Mouse (Mus musculus): Measurements from ENCODE around the gene Mrps18a.

The Mrps18a gene

DNA sequence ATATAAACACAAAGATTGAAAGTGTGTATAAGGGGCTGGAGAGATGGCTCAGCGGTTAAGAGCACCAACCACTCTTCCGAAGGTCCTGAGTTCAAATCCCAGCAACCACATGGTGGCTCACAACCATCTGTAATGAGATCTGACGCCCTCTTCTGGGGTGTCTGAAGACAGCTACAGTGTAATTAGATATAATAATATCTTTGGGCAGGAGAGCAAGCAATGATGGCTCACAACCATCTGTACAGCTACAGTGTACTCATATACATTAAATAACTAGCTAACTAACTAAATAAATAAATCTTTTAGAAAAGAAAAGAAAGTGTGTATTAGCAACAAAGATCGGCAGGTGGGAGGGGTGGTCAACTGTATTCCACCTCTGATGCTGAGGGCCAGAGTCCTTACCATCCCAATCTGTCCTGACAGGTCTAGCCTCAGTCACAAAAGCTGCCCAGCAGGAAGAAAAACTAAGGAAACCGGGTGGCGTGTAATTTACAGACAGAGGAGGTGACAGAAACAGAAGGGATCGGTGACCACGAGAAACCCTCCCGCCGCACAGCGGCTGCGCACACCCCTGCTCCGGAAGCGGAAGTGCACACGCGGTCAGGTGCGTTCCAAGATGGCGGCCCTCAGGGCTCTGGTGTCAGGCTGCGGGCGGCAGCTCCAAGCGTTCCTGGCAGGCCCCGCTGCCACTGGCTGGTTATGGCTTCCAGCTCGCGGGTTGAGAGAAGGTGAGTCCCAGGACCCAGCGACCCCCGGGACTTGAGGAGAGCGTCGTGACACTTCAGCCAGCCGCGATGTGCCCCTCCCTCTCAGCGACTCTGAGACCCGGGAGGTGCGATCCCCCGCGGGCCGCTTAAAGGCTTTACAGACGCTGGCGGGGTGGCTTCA is at the start of gene Mrps18a:
Gene Mrps18a (plus strand): TSS at position 585 of the 888 bp plus-strand sequence.
- in situ Hi-C loops (cut with MboI; ENCODE audit: low pct_unique_long_range_greater_than_20kb in 1 of 2, low sequenced_read_pairs in 2 of 2, unreplicated experiment in 1 of 2), result no loop called here

DNA sequence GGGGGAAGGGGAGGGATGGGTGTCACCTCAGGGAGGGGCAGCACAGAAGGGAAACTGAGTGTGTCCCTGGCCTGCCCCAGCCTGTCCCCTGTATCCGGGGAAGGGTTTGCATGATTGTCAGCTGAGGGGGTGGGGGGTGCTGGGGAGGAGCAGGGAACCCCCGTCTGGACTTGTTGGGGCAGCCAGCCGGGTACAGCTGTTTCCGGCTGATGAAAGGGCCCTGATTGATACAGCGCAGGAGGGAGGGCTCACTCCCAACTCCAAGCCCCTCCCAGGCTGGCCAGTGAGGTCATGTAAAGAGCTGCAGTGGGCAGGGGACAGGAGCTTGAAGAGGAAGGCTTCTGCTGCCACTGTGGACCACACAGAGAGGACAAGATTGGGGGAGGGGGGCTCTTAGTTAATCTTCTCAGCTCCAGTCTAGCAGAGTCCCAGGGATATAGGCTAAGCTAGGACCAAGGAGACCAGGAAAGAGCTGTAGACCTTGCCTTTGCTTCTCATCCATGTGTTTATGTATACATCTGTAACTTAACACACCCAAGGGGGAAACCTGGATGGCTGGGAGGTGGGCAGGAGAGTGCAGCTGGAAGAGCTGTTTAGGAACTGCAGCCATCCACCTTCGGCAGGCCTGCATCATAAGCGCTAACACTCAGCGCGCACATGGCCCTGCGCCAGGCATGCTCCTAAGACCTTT is 47.4 kb upstream of the Mrps18a start:
- in situ Hi-C loops (cut with MboI; ENCODE audit: low pct_unique_long_range_greater_than_20kb in 1 of 2, low sequenced_read_pairs in 2 of 2, unreplicated experiment in 1 of 2), result no loop called here

DNA sequence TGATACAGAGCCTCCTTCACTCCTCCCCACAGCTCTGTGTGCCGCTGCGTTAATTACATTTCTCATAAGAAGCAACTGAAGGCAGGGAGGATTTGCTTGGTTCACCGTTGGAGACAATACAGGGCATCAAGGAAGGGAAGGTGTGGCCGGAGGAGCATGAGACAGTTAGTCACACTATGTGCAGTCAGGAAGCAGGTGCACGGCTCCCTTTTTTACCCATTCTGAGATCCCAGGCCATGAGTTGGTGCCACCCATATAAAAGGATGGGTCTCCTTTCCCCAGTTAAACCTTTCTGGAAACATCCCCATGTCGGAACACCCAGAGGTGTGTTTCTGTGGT is 46.8 kb upstream of the Mrps18a start:
- in situ Hi-C loops (cut with MboI; ENCODE audit: low pct_unique_long_range_greater_than_20kb in 1 of 2, low sequenced_read_pairs in 2 of 2, unreplicated experiment in 1 of 2), result no loop called here

DNA sequence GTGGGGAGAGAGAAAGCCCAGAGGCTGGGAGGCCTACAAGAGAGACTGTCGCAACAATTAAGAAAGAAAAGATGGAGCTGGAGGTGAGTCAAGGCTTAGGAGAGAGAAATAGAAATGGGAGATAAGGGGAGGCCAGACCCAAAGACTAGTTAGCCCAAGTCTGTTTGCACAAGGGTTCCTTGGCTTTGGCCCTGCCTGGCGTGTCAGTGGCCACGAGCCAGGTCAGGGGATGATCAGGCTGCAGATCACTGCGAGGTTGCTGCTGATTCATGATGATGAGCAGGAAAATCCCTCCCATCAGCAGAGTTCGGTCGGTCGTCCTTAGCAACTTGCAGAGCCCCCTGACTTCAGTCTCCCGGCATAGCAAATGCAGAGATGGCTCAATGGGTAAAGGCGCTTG is 40.7 kb upstream of the Mrps18a start:
- in situ Hi-C loops (cut with MboI; ENCODE audit: low pct_unique_long_range_greater_than_20kb in 1 of 2, low sequenced_read_pairs in 2 of 2, unreplicated experiment in 1 of 2), result no loop called here

DNA sequence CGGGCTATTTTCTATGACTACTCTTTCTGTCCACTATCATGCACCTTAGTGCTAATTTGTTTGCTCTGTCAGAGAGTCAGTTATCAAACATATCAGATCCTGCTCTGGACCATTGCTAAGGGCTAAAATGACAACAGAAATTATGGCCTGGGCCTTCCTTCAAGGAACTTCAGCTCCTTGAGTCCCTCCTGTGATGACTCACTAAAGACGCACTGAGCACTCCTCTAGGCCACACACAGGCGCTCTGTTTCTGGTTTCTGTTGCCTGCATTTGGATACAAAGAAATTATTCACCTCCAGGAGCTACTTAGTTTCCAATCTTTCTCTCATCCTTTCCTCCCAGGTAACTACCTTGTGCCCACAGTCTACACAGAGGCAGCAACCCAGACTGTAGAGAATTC is 39.3 kb upstream of the Mrps18a start:
- in situ Hi-C loops (cut with MboI; ENCODE audit: low pct_unique_long_range_greater_than_20kb in 1 of 2, low sequenced_read_pairs in 2 of 2, unreplicated experiment in 1 of 2), result no loop called here

DNA sequence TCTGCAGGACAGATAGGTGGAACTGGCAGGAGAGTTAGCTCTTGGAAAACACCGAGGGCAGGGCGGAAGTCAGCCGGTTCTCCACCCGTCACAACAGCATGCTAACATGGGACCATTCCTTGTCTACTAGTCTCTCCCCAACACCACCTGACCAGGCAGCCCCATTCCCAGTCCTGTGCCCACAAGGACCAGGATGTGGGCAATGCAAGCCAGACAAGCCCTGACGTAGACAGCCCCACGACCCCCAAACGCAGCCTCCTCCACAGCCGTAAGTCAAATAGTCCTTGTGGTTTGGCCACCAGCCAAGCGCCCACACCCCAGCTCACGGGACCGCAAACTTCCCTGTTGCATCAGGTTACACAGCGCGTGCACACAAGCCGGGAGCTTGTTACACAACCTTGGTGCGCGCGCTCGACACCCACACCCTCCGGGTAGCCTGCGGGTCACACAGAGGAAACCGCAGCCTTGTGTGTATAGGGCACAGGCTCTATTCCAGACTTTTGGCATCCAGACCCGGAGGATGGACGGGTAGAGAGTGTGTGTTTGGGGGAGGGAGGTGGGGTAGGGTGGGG is 37.0 kb upstream of the Mrps18a start:
- in situ Hi-C loops (cut with MboI; ENCODE audit: low pct_unique_long_range_greater_than_20kb in 1 of 2, low sequenced_read_pairs in 2 of 2, unreplicated experiment in 1 of 2), result no loop called here

DNA sequence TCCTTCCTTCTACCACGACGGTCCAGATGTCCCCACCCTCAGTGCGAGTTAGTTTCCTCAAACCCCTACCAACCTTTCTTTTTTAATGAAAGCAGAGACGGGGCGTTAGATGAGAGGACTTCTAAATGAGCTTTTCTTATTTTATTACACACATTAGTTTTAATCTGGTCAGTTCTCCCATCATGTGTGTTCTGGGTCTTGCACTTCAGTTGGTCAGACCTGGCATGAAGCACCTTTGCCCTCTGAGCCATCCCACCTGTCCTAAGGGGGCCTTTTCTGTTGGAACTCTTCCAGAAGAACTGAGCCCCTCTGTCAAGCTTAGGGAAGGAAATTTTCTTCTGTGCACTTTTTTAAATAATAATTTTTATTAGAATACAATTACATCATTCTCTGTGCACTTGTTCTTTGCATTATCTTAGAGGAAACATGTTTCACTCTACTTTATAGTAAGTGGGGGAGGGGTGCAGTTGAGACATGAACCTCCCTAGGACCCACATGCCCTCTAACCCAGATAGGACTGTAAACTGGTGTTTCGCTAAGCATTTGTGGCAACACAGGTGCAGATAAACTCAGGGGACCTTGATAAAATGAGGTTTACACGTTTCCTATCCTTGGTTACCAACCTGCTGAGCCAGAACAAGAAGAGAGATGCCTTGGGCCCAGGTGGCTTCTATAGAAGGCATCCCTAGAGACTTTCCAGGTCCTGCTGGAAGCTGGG is 36.2 kb upstream of the Mrps18a start:
- in situ Hi-C loops (cut with MboI; ENCODE audit: low pct_unique_long_range_greater_than_20kb in 1 of 2, low sequenced_read_pairs in 2 of 2, unreplicated experiment in 1 of 2), result no loop called here

DNA sequence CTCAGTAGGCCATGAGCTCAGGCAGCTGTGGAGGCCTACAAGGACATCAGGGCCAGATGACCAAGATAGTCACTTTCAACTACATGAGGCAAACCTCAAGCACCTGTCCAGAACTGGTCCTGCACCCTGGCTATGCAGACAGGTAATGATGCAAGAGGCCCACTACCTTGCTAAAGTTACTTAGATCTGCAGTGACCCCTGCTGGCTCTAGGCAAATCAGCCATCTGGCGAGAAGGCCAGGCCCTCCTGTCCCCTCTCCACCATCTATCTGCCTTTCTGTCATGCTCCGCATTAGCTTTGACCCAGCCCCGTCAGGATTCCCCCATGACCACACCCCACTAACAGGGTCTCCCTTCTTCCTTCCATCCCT is 35.7 kb upstream of the Mrps18a start:
- in situ Hi-C loops (cut with MboI; ENCODE audit: low pct_unique_long_range_greater_than_20kb in 1 of 2, low sequenced_read_pairs in 2 of 2, unreplicated experiment in 1 of 2), result no loop called here

DNA sequence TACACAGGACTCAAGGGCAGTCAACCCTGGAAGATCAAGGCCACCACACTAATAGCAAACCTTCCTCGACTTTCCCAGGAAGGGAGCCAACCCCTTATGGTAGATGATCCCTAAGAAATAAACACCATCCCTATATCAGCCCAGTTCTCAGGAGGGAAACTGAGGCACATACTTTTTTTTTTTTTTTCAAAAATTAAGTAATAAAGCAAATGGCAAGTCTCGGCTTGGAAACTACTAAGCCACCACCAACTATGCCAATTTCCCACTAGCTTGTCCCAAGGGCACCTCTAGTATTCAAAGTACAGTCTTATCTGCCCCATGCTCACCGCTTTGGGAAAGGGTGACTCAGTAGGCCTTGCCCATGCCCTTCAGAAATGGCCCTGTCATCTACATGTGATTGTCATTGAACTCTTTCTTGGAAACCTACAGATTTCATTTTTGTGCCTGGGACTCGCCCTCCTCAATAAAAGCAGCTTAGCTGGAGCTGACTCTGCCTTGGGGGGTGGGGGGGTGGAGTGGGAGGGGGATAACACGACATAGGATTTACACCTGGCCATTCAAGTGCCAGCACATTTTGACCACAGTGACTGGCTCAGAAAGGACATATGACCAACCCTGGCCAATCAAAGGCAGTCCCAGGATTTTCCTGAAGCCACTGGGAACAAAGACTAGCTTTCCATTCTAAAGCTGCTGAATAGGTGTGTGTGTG is 35.1 kb upstream of the Mrps18a start:
- in situ Hi-C loops (cut with MboI; ENCODE audit: low pct_unique_long_range_greater_than_20kb in 1 of 2, low sequenced_read_pairs in 2 of 2, unreplicated experiment in 1 of 2), result no loop called here

DNA sequence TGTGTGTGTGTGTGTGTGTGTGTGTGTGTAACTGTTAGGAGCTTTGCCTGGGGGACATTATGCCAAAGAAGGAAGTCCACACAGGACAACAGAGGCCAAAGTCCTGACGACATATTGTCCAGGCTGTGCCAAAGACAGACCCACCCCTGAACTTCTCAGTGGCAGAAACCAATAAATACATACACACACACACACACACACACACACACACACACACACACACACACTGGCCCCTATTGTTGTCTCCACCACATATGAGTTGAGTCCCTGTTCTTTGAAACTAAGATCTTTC is 34.6 kb upstream of the Mrps18a start:
- in situ Hi-C loops (cut with MboI; ENCODE audit: low pct_unique_long_range_greater_than_20kb in 1 of 2, low sequenced_read_pairs in 2 of 2, unreplicated experiment in 1 of 2), result no loop called here

DNA sequence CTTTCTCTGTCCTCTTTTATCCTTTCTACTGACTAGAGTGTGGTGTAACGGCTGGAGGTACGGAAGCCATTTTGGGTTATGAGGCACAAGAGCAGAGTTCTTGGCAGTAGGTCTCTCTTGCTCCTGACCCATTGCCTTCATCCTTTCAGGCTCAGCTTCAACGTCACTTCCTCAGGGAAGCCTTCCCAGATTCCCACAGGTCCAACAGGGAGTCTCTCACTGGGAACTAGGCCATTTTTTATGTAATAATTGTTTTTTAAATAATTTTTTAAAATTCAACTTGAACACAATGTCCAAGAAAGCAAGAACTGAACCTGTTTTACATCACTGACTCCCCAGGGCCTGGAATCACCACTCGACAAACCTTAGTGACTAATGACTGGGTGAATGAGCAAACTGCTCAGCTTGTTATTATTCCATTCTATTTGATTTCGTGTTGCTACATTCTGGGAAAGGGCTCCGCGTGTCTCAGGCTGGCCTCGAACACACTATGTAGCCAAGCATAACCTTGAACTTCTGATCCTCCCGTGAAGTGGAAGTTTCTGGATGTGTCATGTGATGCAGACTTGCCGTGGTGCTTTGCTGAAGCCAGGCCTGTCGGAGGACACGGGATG is 32.8 kb upstream of the Mrps18a start:
- in situ Hi-C loops (cut with MboI; ENCODE audit: low pct_unique_long_range_greater_than_20kb in 1 of 2, low sequenced_read_pairs in 2 of 2, unreplicated experiment in 1 of 2), result no loop called here

DNA sequence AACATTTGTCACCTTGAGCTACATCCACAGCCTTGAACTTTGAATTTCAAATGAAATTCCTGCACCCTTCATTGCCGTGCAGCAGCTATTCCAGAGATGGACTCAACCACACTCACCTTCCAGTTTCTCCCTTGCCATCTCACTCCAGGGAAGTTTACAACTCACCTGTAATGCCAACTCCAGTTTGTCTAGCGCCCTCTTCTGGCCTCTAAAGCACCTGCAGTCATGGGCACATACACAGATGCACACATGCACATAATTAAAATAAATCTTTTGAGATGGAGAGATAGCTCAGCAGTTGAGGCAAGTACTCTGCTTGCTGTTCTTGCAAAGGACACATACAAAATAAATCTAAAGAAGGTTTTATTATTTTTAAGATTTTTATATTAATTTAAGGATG is 31.7 kb upstream of the Mrps18a start:
- in situ Hi-C loops (cut with MboI; ENCODE audit: low pct_unique_long_range_greater_than_20kb in 1 of 2, low sequenced_read_pairs in 2 of 2, unreplicated experiment in 1 of 2), result no loop called here

DNA sequence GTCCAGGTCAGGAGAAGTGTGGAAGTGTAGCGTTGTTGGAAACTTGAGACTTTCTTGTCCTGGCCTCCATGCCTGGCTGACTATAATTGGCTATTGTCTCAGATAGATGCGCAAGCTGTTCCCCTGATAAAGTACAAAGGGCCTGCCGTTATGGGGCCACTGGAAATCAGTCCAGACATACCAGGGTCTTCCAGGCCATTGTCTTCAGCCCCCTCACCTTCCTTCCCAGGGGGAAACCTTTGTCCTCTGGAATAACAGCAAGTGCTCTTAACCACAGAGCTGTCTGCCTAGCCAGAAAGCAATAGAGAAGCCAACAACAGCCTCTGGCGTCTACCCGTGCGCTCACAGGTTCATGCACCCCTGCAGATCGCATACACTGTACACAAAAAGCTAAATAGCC is 30.4 kb upstream of the Mrps18a start:
- in situ Hi-C loops (cut with MboI; ENCODE audit: low pct_unique_long_range_greater_than_20kb in 1 of 2, low sequenced_read_pairs in 2 of 2, unreplicated experiment in 1 of 2), result no loop called here

DNA sequence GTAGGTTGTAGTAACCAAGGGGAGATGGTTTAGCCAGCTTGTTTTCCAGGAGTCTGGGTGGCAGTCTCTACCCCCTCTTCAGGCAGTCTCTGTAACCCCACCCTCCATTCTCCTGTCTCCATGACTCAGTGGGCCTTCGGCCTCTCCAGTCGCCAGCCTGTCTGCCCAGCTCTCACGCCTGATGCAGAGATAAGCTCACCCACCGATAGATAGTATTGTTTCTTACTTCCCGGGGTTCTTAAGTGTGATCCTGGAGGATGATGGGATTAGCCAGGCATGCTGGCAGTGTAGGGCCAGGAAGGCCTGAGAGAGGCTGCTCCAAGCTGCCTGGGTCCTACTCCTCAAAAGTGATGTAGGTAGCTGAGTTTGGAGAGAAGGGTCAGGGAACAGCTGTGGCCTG is 29.7 kb upstream of the Mrps18a start:
- in situ Hi-C loops (cut with MboI; ENCODE audit: low pct_unique_long_range_greater_than_20kb in 1 of 2, low sequenced_read_pairs in 2 of 2, unreplicated experiment in 1 of 2), result no loop called here

DNA sequence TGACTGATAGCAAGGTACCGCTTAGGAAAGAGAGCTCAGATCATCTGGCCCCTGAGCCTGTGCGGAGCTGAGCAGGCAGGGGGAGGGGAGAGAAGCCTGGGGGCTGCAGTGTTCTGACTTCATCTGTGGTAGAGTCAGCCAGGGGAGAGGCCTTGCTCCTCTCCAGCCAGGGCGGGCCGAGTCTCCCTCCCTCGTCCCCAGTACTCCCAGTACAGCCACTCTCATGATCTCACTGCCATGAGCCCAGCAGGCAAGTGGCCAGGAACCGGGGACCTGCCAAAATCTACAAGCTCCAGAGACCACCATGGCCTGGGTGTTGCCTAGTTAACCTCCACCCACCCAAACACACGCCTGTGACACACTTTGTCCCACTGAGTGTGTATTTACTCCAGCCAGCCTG is 29.1 kb upstream of the Mrps18a start:
- in situ Hi-C loops (cut with MboI; ENCODE audit: low pct_unique_long_range_greater_than_20kb in 1 of 2, low sequenced_read_pairs in 2 of 2, unreplicated experiment in 1 of 2), result no loop called here

DNA sequence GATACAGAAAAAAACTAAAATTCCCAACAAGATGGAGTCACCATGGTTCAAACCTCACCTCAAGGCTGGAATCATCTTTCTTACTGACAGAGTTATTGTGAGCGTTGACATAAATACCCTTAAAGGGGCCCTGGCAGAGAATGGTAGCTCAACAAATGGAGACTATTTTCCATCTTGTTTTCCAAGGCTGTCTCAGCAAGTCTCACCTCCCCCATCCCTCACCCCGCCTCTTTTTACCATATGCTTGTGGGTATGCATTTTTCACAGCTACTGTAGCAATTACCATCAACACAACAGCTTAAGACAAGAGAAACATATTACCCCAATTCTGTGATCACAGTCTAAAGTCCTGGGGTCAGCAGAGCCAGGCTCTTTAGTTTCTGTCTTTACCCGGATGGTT is 27.4 kb upstream of the Mrps18a start:
- in situ Hi-C loops (cut with MboI; ENCODE audit: low pct_unique_long_range_greater_than_20kb in 1 of 2, low sequenced_read_pairs in 2 of 2, unreplicated experiment in 1 of 2), result no loop called here

DNA sequence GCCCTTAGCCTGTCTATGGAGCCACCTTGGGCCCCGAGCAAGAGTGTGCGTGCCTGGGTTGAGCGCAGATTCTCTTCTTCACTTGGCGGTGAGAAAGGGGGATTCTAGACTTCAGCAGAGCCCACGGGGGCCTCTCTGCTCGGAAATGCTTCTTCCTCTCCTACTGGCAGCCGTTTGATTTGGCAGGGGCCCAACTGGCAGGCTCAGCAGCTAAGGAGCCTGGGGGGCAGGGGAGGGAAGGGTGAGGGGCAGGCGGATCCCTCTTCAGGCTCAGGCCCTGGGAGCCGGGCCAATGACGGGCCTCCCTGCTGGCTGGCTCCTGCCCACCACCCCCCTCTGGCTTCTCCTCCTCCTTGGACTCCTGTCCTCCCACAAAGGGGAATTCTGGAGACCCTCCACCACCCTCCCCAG is 26.7 kb upstream of the Mrps18a start:
- in situ Hi-C loops (cut with MboI; ENCODE audit: low pct_unique_long_range_greater_than_20kb in 1 of 2, low sequenced_read_pairs in 2 of 2, unreplicated experiment in 1 of 2), result no loop called here

DNA sequence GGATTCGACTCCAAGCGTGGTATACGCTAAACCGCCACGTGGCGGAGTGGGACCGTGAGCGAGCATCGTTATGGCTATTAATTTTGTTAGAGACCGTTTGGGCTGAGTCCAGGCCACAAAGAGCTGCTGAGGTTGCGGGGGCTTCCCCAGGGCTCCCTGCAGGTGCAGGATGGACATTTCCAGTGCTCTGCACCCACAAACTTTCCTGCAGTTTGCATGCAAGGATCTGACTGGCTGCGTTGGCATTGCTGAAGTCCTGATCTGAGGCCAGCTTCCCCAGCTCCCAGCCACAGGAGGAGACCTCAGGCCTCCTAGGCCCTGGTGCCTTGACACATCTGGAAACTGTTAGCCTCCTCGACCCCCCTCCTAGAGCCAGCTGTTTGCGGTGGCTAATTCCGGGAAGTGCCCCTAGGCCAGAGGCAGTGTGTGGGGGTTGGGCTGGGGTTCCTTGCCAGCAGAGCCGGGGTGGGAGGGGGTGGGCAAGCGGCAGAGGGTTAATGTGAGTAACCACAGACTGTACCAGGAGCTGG is 24.4 kb upstream of the Mrps18a start:
- in situ Hi-C loops (cut with MboI; ENCODE audit: low pct_unique_long_range_greater_than_20kb in 1 of 2, low sequenced_read_pairs in 2 of 2, unreplicated experiment in 1 of 2), result no loop called here

Data from mouse embryonic stem cell (cell line).